Mouse (Mus musculus) heart, adult 2 months (tissue): ENCODE data around the gene C130026I21Rik. TPM values are rescaled to one million over a fixed set of nuclear protein-coding genes. Genes with fewer than 3 reads are reported as not detected.
"Not testable (repeated sequence)": the region's sequence is repeated elsewhere in the genome, so short reads cannot be mapped to it uniquely, and the experiment has no call there.

Experiments used
- DNase-seq, 2 experiments: peaks; one replicate each; pipeline ENCODE4 v3.0.0; 2021
- H3K27ac ChIP-seq: fragments of 200-600 bp; 2 replicates; pipeline ENCODE4 v1.8.1; 2022
- H3K27me3 ChIP-seq: fragments of 200-500 bp; 2 replicates; pipeline ENCODE4 v1.6.1; 2012; ENCODE audit warnings: mild to moderate bottlenecking, low read length, inconsistent platforms, mixed read lengths; ENCODE audit not compliant: control insufficient read depth, insufficient read depth
- H3K36me3 ChIP-seq: fragments of 200-500 bp; 2 replicates; pipeline ENCODE4 v1.6.1; 2012; ENCODE audit warnings: low read length, inconsistent platforms; ENCODE audit not compliant: control insufficient read depth, insufficient read depth
- H3K4me1 ChIP-seq: fragments of 200-500 bp; 2 replicates; pipeline ENCODE4 v1.6.1; 2011; ENCODE audit warnings: low read length; ENCODE audit not compliant: control insufficient read depth, insufficient read depth
- H3K4me3 ChIP-seq: fragments of 200-600 bp; 2 replicates; pipeline ENCODE4 v1.8.1; 2022
- H3K79me2 ChIP-seq: fragments of 200-500 bp; replicated peaks from 2 replicates; pipeline ENCODE4 v1.6.1; 2012; ENCODE audit warnings: mild to moderate bottlenecking, inconsistent platforms, low read length, moderate library complexity, mixed read lengths; ENCODE audit not compliant: control insufficient read depth, insufficient read depth
- H3K9ac ChIP-seq: fragments of 200-500 bp; 2 replicates; pipeline ENCODE4 v1.6.1; 2012; ENCODE audit warnings: low read depth, mild to moderate bottlenecking, control low read depth, inconsistent platforms, low read length, mixed read lengths
- CTCF ChIP-seq: fragments of 200-600 bp; IDR thresholded peaks from 2 replicates; pipeline ENCODE4 v1.8.1; 2022; ENCODE audit warnings: antibody characterized with exemption, mild to moderate bottlenecking, moderate library complexity
- EP300 ChIP-seq: fragments of 200-500 bp; IDR thresholded peaks from 2 replicates; pipeline ENCODE4 v1.6.1; 2011; ENCODE audit warnings: low read depth, low read length, control low read depth; ENCODE audit not compliant: insufficient read depth
- POLR2A ChIP-seq: fragments of 200-500 bp; IDR thresholded peaks from 2 replicates; pipeline ENCODE4 v1.6.1; 2011; ENCODE audit warnings: mild to moderate bottlenecking, low read depth, low read length, control low read depth; ENCODE audit not compliant: insufficient read depth
- WGBS: fragments of 180-500 bp; shearing (Covaris S2); methylation state at CpG from one replicate; pipeline ENCODE4 v1.1.7; 2018; 5-methylcytosine and 5-hydroxymethylcytosine counted together
- intact Hi-C: fragments of 180-260 bp; cut with DNase I; formaldehyde crosslinking; loops from one replicate; pipeline ENCODE4 v1.15.1; 2025
- microRNA-seq, 2 experiments: library from miRNA; unstranded; fragments of <30 nt; microRNA quantifications; one replicate each; pipeline ENCODE4 v1.2.0; 2021
- polyA plus RNA-seq: library from polyadenylated mRNA; depleted of rRNA; stranded (reverse); fragments of >200 nt; gene quantifications from 2 replicates; pipeline ENCODE4 v1.2.3, GENCODE M21; 2012; rRNA removed
- total RNA-seq, 2 experiments: library from RNA; stranded (reverse); gene quantifications; 2 replicates each; pipeline ENCODE4 v1.2.3; 2021

The C130026I21Rik gene
- total and polyA plus RNA-seq, 3 experiments, result 0.80 to 0.84 TPM; not detected in 1

DNA sequence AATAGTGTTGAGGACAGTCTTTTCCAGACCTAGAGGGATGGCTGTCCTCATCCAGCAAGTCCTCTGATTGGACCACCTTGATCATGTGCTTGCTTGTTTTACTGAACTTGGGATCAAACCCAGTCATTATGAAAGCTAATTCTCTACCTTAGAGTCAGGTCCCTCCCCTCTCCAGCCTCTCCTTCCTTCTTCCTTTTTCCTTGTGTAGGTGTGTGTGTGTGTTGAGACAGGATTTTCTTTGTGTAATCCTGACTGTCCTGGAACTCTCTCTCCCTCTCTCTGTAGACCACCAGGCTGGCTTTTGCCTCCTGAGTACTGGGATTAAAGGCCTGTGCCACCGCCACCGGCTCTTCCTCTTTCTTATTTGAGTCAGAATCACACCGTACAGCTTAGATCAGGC lies 313.6 kb downstream of the C130026I21Rik start:
- H3K4me1 ChIP-seq, H3K36me3 ChIP-seq, DNase-seq, H3K9ac ChIP-seq, H3K27ac ChIP-seq, intact Hi-C loops, H3K27me3 ChIP-seq, H3K79me2 ChIP-seq, H3K4me3 ChIP-seq: not testable (repeated sequence)
- WGBS, result 74% methylated on average over 3 of the region's 3 CpGs

DNA sequence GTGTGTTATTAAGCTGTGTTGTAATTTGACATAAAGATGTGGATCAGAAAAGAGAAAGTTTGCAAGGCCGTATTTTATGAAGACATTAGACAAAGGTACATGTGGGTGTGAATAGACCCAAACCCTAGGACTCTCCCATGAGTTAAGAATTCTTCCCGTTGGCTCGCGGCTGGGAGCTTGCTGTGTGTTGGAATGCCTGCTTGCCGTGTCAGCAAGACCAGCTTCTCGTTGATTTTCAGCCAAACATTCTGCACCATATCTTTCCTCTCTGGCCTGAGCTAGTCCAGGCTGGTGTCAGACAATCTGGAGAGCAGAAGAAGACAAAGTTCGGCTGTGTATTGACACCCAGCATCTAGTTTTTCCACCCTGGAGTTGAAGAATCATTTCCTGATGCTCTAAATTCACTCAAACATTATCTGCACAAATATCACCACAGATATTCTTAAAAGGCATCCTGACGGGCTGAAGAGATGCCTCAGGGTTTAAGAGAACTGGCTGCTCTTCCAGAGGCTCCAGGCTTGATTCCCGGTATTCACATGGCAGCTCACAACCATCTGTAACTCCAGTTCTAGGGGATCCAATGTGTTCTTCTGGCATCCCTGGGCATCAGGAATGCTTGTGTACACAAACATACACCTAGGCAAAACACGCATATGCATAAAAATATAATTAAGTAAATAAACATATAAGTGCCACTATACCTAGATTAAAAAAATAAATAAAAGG lies 317.7 kb downstream of the C130026I21Rik start:
- intact Hi-C loops, result no loop called here
- no peak overlapping the region for H3K9ac ChIP-seq
- H3K4me1 ChIP-seq, result no peaks in the 10 kb centered on the region
- H3K27me3 ChIP-seq, result no peaks in the 10 kb centered on the region
- no peak overlapping the region for H3K4me3 ChIP-seq
- TF ChIP-seq CTCF (no peak), POLR2A (no peak), EP300 (no peak)
- DNase-seq, result peak in 1 of 2 experiments; percentile 15
- no peak overlapping the region for H3K27ac ChIP-seq
- no peaks in the 10 kb centered on the region for H3K36me3 ChIP-seq
- no peaks in the 10 kb centered on the region for H3K79me2 ChIP-seq
- WGBS, result 46% methylated on average over 10 of the region's 10 CpGs

DNA sequence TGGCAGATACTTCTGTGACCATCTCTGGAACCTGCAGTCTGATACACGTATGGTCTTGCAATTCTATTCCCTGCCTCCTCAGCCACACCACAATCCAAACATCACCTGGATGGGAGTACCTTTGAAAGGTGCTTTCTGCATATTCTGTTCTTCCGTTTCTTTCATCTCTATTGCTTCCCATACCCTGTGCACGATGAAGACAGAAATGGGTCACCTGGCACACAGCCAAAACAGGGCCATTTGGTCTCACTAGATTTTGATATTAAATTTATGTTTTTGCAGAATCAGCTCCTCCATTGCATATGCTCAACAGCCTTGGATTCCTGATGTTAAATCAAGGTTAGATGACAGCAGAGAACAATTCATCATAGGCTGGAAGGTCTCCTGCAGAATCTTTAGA lies 318.8 kb downstream of the C130026I21Rik start:
- Histone ChIP-seq H3K27me3 (no peaks in the 10 kb centered on the region), H3K36me3 (no peaks in the 10 kb centered on the region), H3K79me2 (no peaks in the 10 kb centered on the region), H3K27ac (no peak overlapping the region), H3K9ac (no peak overlapping the region), H3K4me3 (no peak overlapping the region), H3K4me1 (no peaks in the 10 kb centered on the region)
- intact Hi-C loops, result no loop called here
- DNase-seq, result peak in 1 of 2 experiments; percentile 2
- WGBS, result 91% methylated on average over 3 of the region's 3 CpGs
- TF ChIP-seq POLR2A (no peak), EP300 (no peak), CTCF (no peak)

DNA sequence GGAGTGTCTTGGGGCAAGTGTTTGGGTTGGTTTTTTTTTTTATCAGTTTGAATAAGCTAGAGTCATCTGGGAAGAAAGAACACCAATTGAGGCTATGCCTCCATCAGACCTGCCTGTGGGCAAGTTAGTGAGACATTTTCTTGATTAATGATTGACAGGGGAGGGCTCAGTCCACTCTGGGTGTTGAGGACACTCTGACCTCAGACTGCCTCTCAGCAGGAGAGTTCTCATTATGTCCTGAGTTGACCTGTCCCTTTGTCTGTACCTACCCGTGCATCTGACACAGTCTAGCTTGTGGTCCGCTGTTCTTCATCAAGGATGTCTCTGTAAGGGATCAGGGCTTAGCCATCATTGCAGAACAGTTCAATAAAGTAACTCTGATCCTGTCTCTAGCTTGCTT lies 323.0 kb downstream of the C130026I21Rik start:
- DNase-seq, result peak in 1 of 2 experiments; percentile 3
- 76% methylated on average over 2 of the region's 2 CpGs for WGBS
- Histone ChIP-seq H3K79me2 (no peaks in the 10 kb centered on the region), H3K9ac (no peak overlapping the region), H3K4me3 (no peak overlapping the region), H3K27ac (no peak overlapping the region), H3K4me1 (no peaks in the 10 kb centered on the region), H3K27me3 (no peaks in the 10 kb centered on the region), H3K36me3 (no peaks in the 10 kb centered on the region)
- TF ChIP-seq CTCF, result no peak
- no peak for TF ChIP-seq EP300
- TF ChIP-seq POLR2A, result no peak
- intact Hi-C loops, result no loop called here

DNA sequence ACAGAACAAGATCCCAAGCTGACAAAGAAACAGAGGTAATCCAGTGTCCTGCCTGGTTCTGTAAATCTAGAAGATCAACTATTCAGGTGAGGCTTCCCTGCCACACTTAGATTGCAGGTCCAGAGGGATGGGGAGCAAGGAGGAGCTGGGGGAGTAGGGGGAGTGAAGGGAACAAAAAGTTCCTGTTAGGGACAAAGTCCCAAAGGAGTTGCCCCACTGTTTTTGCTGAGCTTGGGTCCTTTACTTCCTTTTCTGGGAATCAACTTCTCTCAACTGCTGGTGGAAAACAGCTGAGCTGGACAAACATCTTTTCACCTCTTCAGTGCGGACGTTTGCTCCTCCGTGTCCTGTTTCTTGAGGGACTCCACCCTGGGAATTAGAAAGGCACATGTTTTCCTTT lies 324.4 kb downstream of the C130026I21Rik start:
- no peak overlapping the region for H3K27ac ChIP-seq
- peak; percentile 11 to 15 for DNase-seq
- intact Hi-C loops, result no loop called here
- TF ChIP-seq POLR2A (no peak), CTCF (no peak), EP300 (no peak)
- H3K27me3 ChIP-seq, result no peaks in the 10 kb centered on the region
- no peak overlapping the region for H3K4me3 ChIP-seq
- no peak overlapping the region for H3K9ac ChIP-seq
- WGBS, result 56% methylated on average over 3 of the region's 3 CpGs
- no peaks in the 10 kb centered on the region for H3K36me3 ChIP-seq
- no peaks in the 10 kb centered on the region for H3K4me1 ChIP-seq
- H3K79me2 ChIP-seq, result no peaks in the 10 kb centered on the region

DNA sequence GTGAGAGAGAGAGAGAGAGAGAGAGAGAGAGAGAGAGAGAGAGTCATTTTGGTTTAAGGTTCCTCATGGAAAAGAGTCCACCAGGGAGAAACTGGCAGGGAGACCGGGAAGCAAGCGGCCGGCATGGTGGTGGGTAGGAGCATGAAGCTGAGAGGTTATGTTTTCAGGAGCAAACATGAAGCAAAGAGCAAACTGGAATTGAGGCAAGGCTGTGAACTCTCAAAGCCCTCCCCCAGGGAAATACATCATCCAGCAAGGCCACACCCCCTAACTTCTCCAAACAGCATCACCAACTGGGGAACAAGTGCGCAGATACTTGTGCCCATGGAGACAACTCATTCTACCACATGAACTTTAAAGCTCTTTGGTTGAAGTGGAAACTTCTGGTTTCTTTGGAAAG lies 326.8 kb downstream of the C130026I21Rik start:
- Histone ChIP-seq H3K36me3 (no peaks in the 10 kb centered on the region), H3K79me2 (no peaks in the 10 kb centered on the region), H3K27ac (no peak overlapping the region), H3K4me1 (no peaks in the 10 kb centered on the region), H3K4me3 (no peak overlapping the region), H3K27me3 (no peaks in the 10 kb centered on the region), H3K9ac (no peak overlapping the region)
- no peak for TF ChIP-seq POLR2A
- intact Hi-C loops, result no loop called here
- 90% methylated on average over 4 of the region's 4 CpGs for WGBS
- DNase-seq, result peak in 1 of 2 experiments; percentile 10

Small RNA genes within 50 kb of the gene (microRNA-seq; reads per million reads assigned to microRNA genes)
- 0 reads per million in 2 experiments for gene Gm27907

Other genes with a start within 250 kb of the C130026I21Rik start
- not detected for gene Gm10553, start 170.4 kb downstream of the C130026I21Rik start, total RNA-seq
- not detected in 2 replicates for gene Gm10553, start 170.4 kb downstream of the C130026I21Rik start, polyA plus RNA-seq
- gene A530032D15Rik, start 160.7 kb downstream of the C130026I21Rik start, total RNA-seq, result under 1 TPM in 1 of 2 experiments, not detected in 1; 0.84 TPM
- not detected in 2 replicates for gene A530032D15Rik, start 160.7 kb downstream of the C130026I21Rik start, polyA plus RNA-seq